ENCODE assay signal across 32 mouse cellular contexts in the genomic region with DNA sequence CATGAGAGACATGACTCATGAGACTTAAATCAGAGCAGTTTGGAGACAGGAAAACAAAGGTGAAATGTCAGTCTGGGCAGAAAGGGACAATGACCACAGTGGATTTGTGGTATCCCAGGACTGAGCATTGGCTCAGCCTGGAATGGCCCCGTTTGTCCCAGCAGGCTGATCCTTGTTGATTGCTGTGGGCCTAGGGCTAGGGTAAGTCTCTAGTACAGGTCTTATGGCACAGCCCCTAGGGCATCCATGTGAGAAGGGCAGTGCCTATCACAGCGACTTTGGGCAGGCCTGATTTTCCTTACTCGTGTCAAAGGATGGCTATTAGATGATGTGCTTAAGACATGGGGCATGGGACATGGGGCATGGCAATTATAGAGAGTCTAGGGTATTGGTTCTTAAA.
"Had no signal": no experiment of that assay in that cellular context is flagged by ENCODE, and none has a peak within 500 bp of the region (broad histone marks: within the 10 kb centered on the region; RNA-seq: fewer than 3 reads in every experiment).

No protein-coding gene starts in this region.

- H3K4me3 ChIP-seq: limb, embryonic 10.5 days; limb, embryonic 12.5 days; limb, embryonic 13.5 days; limb, embryonic 15.5 days; liver, embryonic 12.5 days; liver, embryonic 13.5 days; liver, embryonic 15.5 days; lung, embryonic 15.5 days; megakaryocyte, embryonic 14.5 days; midbrain, embryonic 10.5 days; midbrain, embryonic 12.5 days; midbrain, embryonic 13.5 days; midbrain, embryonic 15.5 days; myocyte; neural tube, embryonic 12.5 days had no signal

- H3K4me1 ChIP-seq: liver, embryonic 12.5 days; liver, embryonic 13.5 days; liver, embryonic 15.5 days; megakaryocyte, embryonic 14.5 days; midbrain, embryonic 15.5 days; neural tube, embryonic 12.5 days had no signal

- DNase-seq: left cerebral cortex, postnatal 4 days; liver; liver, embryonic 13.5 days; liver, postnatal 0 days; lung, adult 18-20 months; lung, adult 2 months; lung, embryonic 14.5 days; lung, postnatal 10 days; lung, postnatal 14 days; lung, postnatal 36 days; lung, postnatal 4 days; midbrain, embryonic 14.5 days had no signal

- H3K9ac ChIP-seq: limb, embryonic 12.5 days; limb, embryonic 13.5 days; limb, embryonic 15.5 days; liver, embryonic 12.5 days; liver, embryonic 13.5 days; liver, embryonic 14.5 days; liver, embryonic 15.5 days; liver, postnatal 0 days; lung, embryonic 14.5 days; lung, embryonic 15.5 days; midbrain, embryonic 12.5 days; midbrain, embryonic 13.5 days; midbrain, embryonic 15.5 days; neural tube, embryonic 12.5 days had no signal

- ATAC-seq: liver, embryonic 12.5 days; liver, postnatal 0 days; lung, postnatal 0 days; midbrain, embryonic 13.5 days; midbrain, embryonic 15.5 days; midbrain, embryonic 16.5 days had no signal

- H3K9me3 ChIP-seq: limb, embryonic 10.5 days; limb, embryonic 12.5 days; limb, embryonic 13.5 days; limb, embryonic 15.5 days; liver, embryonic 12.5 days; liver, embryonic 13.5 days; liver, embryonic 15.5 days; lung, embryonic 15.5 days; midbrain, embryonic 10.5 days; midbrain, embryonic 12.5 days; midbrain, embryonic 13.5 days; midbrain, embryonic 15.5 days; neural tube, embryonic 12.5 days had no signal

- H3K27me3 ChIP-seq: limb, embryonic 12.5 days; limb, embryonic 13.5 days; limb, embryonic 15.5 days; liver, embryonic 12.5 days; liver, embryonic 13.5 days; liver, embryonic 15.5 days; lung, embryonic 15.5 days; midbrain, embryonic 12.5 days; midbrain, embryonic 13.5 days; midbrain, embryonic 15.5 days; neural tube, embryonic 12.5 days had no signal

- H3K27ac ChIP-seq: limb, embryonic 10.5 days; limb, embryonic 12.5 days; limb, embryonic 13.5 days; limb, embryonic 15.5 days; liver, embryonic 12.5 days; liver, embryonic 13.5 days; liver, embryonic 14.5 days; liver, embryonic 15.5 days; lung, embryonic 15.5 days; macrophage; midbrain, embryonic 10.5 days; midbrain, embryonic 12.5 days; midbrain, embryonic 13.5 days; midbrain, embryonic 15.5 days; neural tube, embryonic 12.5 days had no signal

- H3K4me2 ChIP-seq: limb, embryonic 12.5 days; limb, embryonic 13.5 days; limb, embryonic 15.5 days; liver, embryonic 11.5 days; liver, embryonic 12.5 days; liver, embryonic 13.5 days; liver, embryonic 15.5 days; lung, embryonic 14.5 days; lung, embryonic 15.5 days; midbrain, embryonic 11.5 days; midbrain, embryonic 12.5 days; midbrain, embryonic 13.5 days; midbrain, embryonic 15.5 days; neural tube, embryonic 12.5 days had no signal

- H3K36me3 ChIP-seq: limb, embryonic 10.5 days; limb, embryonic 12.5 days; limb, embryonic 13.5 days; limb, embryonic 15.5 days; liver, embryonic 12.5 days; liver, embryonic 13.5 days; liver, embryonic 15.5 days; lung, embryonic 15.5 days; midbrain, embryonic 10.5 days; midbrain, embryonic 12.5 days; midbrain, embryonic 13.5 days; midbrain, embryonic 15.5 days; neural tube, embryonic 12.5 days had no signal
